Mouse (Mus musculus) CH12F3 (cell line): Measurements from ENCODE around the gene Kctd13.
"Not testable (repeated sequence)": the region's sequence is repeated elsewhere in the genome, so short reads cannot be mapped to it uniquely, and the experiment has no call there.

Experiments
- in situ Hi-C: fragments of 300-500 bp; cut with MboI; formaldehyde crosslinking; loops from 2 replicates; pipeline ENCODE4 v1.14.3; 2020; ENCODE audit warnings: low sequenced_read_pairs

Kctd13 gene

GRCm38 (mm10) chr7:126928384-126929037 lies at the start of gene Kctd13:
Gene Kctd13, plus strand, starts transcription at chr7:126928879.
- in situ Hi-C loops: no loop called here

GRCm38 (mm10) chr7:126881040-126881439 lies 47.6 kb upstream of the Kctd13 start:
- in situ Hi-C loops: no loop called here

GRCm38 (mm10) chr7:126883731-126884181 lies 44.9 kb upstream of the Kctd13 start:
- in situ Hi-C loops: no loop called here

- in situ Hi-C loops: no loop called here
These were observed 44.2 kb upstream of the Kctd13 start, which contains the start of gene Taok2 for GRCm38 (mm10) chr7:126884286-126885164. Gene Taok2, minus strand, starts transcription at chr7:126884703.

GRCm38 (mm10) chr7:126887281-126887680 lies 41.4 kb upstream of the Kctd13 start:
- in situ Hi-C loops: no loop called here

- in situ Hi-C loops: no loop called here
These were observed 39.8 kb upstream of the Kctd13 start for GRCm38 (mm10) chr7:126888852-126889251.

GRCm38 (mm10) chr7:126896912-126897311 lies 31.8 kb upstream of the Kctd13 start:
- in situ Hi-C loops: no loop called here

GRCm38 (mm10) chr7:126897390-126898101 lies 31.1 kb upstream of the Kctd13 start:
- in situ Hi-C loops: no loop called here

- in situ Hi-C loops: no loop called here
These were observed 30.3 kb upstream of the Kctd13 start for GRCm38 (mm10) chr7:126898102-126898990.

GRCm38 (mm10) chr7:126899781-126900180 lies 28.9 kb upstream of the Kctd13 start:
- in situ Hi-C loops: not testable (repeated sequence)

- in situ Hi-C loops: no loop called here
These were observed 23.1 kb upstream of the Kctd13 start for GRCm38 (mm10) chr7:126905590-126905989.

- in situ Hi-C loops: no loop called here
These were observed 13.8 kb upstream of the Kctd13 start for GRCm38 (mm10) chr7:126914844-126915243.

- in situ Hi-C loops: not testable (repeated sequence)
These were observed 10.3 kb upstream of the Kctd13 start for GRCm38 (mm10) chr7:126918356-126918755.

- in situ Hi-C loops: no loop called here
These were observed 8.7 kb upstream of the Kctd13 start for GRCm38 (mm10) chr7:126919973-126920372.

- in situ Hi-C loops: no loop called here
These were observed 7.1 kb upstream of the Kctd13 start for GRCm38 (mm10) chr7:126921563-126921962.

- in situ Hi-C loops: no loop called here
These were observed 6.0 kb upstream of the Kctd13 start, which contains the start of gene Tmem219 for GRCm38 (mm10) chr7:126922624-126923060. Gene Tmem219, minus strand, starts transcription at chr7:126922917.

- in situ Hi-C loops: no loop called here
These were observed 4.7 kb upstream of the Kctd13 start for GRCm38 (mm10) chr7:126923999-126924398.

- in situ Hi-C loops: no loop called here
These were observed 2.4 kb upstream of the Kctd13 start for GRCm38 (mm10) chr7:126926299-126926698.

GRCm38 (mm10) chr7:126929046-126929445 lies 367 bp downstream of the Kctd13 start:
- in situ Hi-C loops: no loop called here

GRCm38 (mm10) chr7:126932652-126933051 lies 4.0 kb downstream of the Kctd13 start:
- in situ Hi-C loops: no loop called here
